Mouse (Mus musculus) forebrain, postnatal 0 days (tissue): ENCODE results near the gene Lgals8. TPM values are rescaled to one million over a fixed set of nuclear protein-coding genes. Genes with fewer than 3 reads are reported as not detected.
A peak's percentile ranks its signal among the peaks of the same experiment; 100 is the strongest.

Experiments
- ATAC-seq: fragments of 200-750 bp; cut with Nextera tagmentation; 2 replicates; pipeline ENCODE4 v1.8.0; 2017; ENCODE audit warnings: mild to moderate bottlenecking, moderate library complexity
- DNase-seq: peaks from one replicate; pipeline ENCODE4 v3.0.0-alpha.2; 2015
- H3K27ac ChIP-seq: fragments of 300-500 bp; sonication (generic); 2 replicates; pipeline ENCODE4 v1.5.1; 2014; ENCODE audit warnings: low read depth, mild to moderate bottlenecking, antibody characterized with exemption, low read length, moderate library complexity, mixed read lengths
- H3K27me3 ChIP-seq: fragments of 300-500 bp; sonication (generic); 2 replicates; pipeline ENCODE4 v1.6.1; 2014; ENCODE audit warnings: mild to moderate bottlenecking, low read length, mixed read lengths; ENCODE audit not compliant: insufficient read depth
- H3K36me3 ChIP-seq: fragments of 300-500 bp; sonication (generic); 2 replicates; pipeline ENCODE4 v1.6.1; 2014; ENCODE audit warnings: mild to moderate bottlenecking, moderate library complexity; ENCODE audit not compliant: insufficient read depth
- H3K4me1 ChIP-seq: fragments of 300-500 bp; sonication (generic); 2 replicates; pipeline ENCODE4 v1.6.1; 2014; ENCODE audit warnings: antibody characterized with exemption; ENCODE audit not compliant: insufficient read depth
- H3K4me2 ChIP-seq: fragments of 300-500 bp; sonication (generic); 2 replicates; pipeline ENCODE4 v1.6.1; 2014; ENCODE audit warnings: low read depth, mild to moderate bottlenecking, moderate library complexity
- H3K4me3 ChIP-seq: fragments of 300-500 bp; sonication (generic); 2 replicates; pipeline ENCODE4 v1.5.1; 2014; ENCODE audit warnings: low read depth, low read length, mixed read lengths
- H3K9ac ChIP-seq: fragments of 300-500 bp; sonication (generic); 2 replicates; pipeline ENCODE4 v1.6.1; 2014; ENCODE audit warnings: mild to moderate bottlenecking
- H3K9me3 ChIP-seq: fragments of 300-500 bp; sonication (generic); 2 replicates; pipeline ENCODE4 v1.6.1; 2016; ENCODE audit warnings: low read length
- CTCF ChIP-seq: sonication (generic); IDR thresholded peaks from 2 replicates; pipeline ENCODE4 v1.5.1; 2016; ENCODE audit warnings: antibody characterized with exemption, control low read depth, low read depth
- whole genome bisulfite sequencing: fragments of 180-500 bp; shearing (Covaris S2); extraction: QIAGEN DNeasy Blood & Tissue Kit; methylation state at CpG from one replicate; pipeline ENCODE4 v1.1.7; 2014; 5-methylcytosine and 5-hydroxymethylcytosine counted together
- polyA plus RNA-seq: library from polyadenylated mRNA; unstranded; fragments of >200 nt; fragmentation: Nextera tagmentation; extraction: Ambion mirVana; gene quantifications from 2 replicates; pipeline ENCODE4 v1.2.1, GENCODE M21; 2015
- total RNA-seq: library from RNA; depleted of rRNA; stranded (reverse); fragments of >200 nt; gene quantifications from 2 replicates; pipeline ENCODE4 v1.2.3, GENCODE M21; 2014; rRNA removed

Gene Lgals8
- total RNA-seq (19.2 and 20.8 TPM in 2 replicates), polyA plus RNA-seq (18.0 and 20.2 TPM in 2 replicates)

- no peaks in the 10 kb centered on the region for H3K27me3 ChIP-seq
- no peaks in the 10 kb centered on the region for H3K9me3 ChIP-seq
- no peak within 1 kb of the TSS for H3K9ac ChIP-seq
- no peak within 1 kb of the TSS for H3K27ac ChIP-seq
- H3K4me1 ChIP-seq: peaks cover 7% of the 10 kb centered on the region
- 86% methylated on average over 1 of the region's 1 CpGs for WGBS
- DNase-seq (no peak), ATAC-seq (no peak)
- no peaks in the 10 kb centered on the region for H3K36me3 ChIP-seq
- H3K4me3 ChIP-seq: no peak within 1 kb of the TSS
- no peak for TF ChIP-seq CTCF
- H3K4me2 ChIP-seq: no peak within 1 kb of the TSS
Observed at GRCm38 (mm10) chr13:12464844-12465243, at the start of gene Lgals8. Gene Lgals8, minus strand, starts transcription at chr13:12464944.

- ATAC-seq (no peak), DNase-seq (no peak)
- H3K9ac ChIP-seq: no peak overlapping the region
- no peak overlapping the region for H3K4me3 ChIP-seq
- H3K36me3 ChIP-seq: no peaks in the 10 kb centered on the region
- no peaks in the 10 kb centered on the region for H3K4me1 ChIP-seq
- H3K4me2 ChIP-seq: no peak overlapping the region
- no peak overlapping the region for H3K27ac ChIP-seq
- 76% methylated on average over 9 of the region's 9 CpGs for WGBS
- no peaks in the 10 kb centered on the region for H3K9me3 ChIP-seq
- no peak for TF ChIP-seq CTCF
- no peaks in the 10 kb centered on the region for H3K27me3 ChIP-seq
Observed at GRCm38 (mm10) chr13:12511189-12511965, 46.6 kb upstream of the Lgals8 start.

GRCm38 (mm10) chr13:12510032-12510431 is 45.3 kb upstream of the Lgals8 start:
- H3K27me3 ChIP-seq: no peaks in the 10 kb centered on the region
- no peaks in the 10 kb centered on the region for H3K36me3 ChIP-seq
- DNase-seq: no peak
- ATAC-seq: no peak
- H3K27ac ChIP-seq: no peak overlapping the region
- WGBS: 84% methylated on average over 6 of the region's 6 CpGs
- TF ChIP-seq CTCF: no peak
- H3K4me3 ChIP-seq: no peak overlapping the region
- H3K4me1 ChIP-seq: no peaks in the 10 kb centered on the region
- no peak overlapping the region for H3K9ac ChIP-seq
- no peak overlapping the region for H3K4me2 ChIP-seq
- no peaks in the 10 kb centered on the region for H3K9me3 ChIP-seq

GRCm38 (mm10) chr13:12507426-12507825 is 42.7 kb upstream of the Lgals8 start:
- 92% methylated on average over 6 of the region's 6 CpGs for WGBS
- H3K9me3 ChIP-seq: no peaks in the 10 kb centered on the region
- H3K4me3 ChIP-seq: no peak overlapping the region
- TF ChIP-seq CTCF: no peak
- no peak overlapping the region for H3K4me2 ChIP-seq
- no peak overlapping the region for H3K27ac ChIP-seq
- no peaks in the 10 kb centered on the region for H3K36me3 ChIP-seq
- H3K9ac ChIP-seq: no peak overlapping the region
- DNase-seq (no peak), ATAC-seq (no peak)
- peaks cover 7% of the 10 kb centered on the region; the same call in 1 of the 2 replicates for H3K4me1 ChIP-seq
- H3K27me3 ChIP-seq: no peaks in the 10 kb centered on the region

GRCm38 (mm10) chr13:12505359-12505758 is 40.6 kb upstream of the Lgals8 start:
- no peak for DNase-seq

GRCm38 (mm10) chr13:12503238-12503751 is 38.6 kb upstream of the Lgals8 start:
- Histone ChIP-seq H3K4me3 (no peak overlapping the region), H3K27me3 (no peaks in the 10 kb centered on the region), H3K9ac (no peak overlapping the region), H3K4me1 (peaks cover 7% of the 10 kb centered on the region; the same call in 1 of the 2 replicates), H3K27ac (0 out of 2 replicates have a peak overlapping the region, but pooled peaks have one; percentile 4), H3K36me3 (no peaks in the 10 kb centered on the region), H3K4me2 (no peak overlapping the region), H3K9me3 (no peaks in the 10 kb centered on the region)
- ATAC-seq (peak; percentile 53; the same call in 1 of the 2 replicates), DNase-seq (peak; percentile 8)
- 26% methylated on average over 11 of the region's 11 CpGs for WGBS
- no peak for TF ChIP-seq CTCF

More at GRCm38 (mm10) chr13:12505359-12505758, 40.6 kb upstream of the Lgals8 start:
- no peak for TF ChIP-seq CTCF
- Histone ChIP-seq H3K9ac (no peak overlapping the region), H3K27me3 (no peaks in the 10 kb centered on the region), H3K9me3 (no peaks in the 10 kb centered on the region), H3K36me3 (no peaks in the 10 kb centered on the region), H3K4me2 (no peak overlapping the region), H3K4me3 (no peak overlapping the region), H3K27ac (no peak overlapping the region), H3K4me1 (peaks cover 7% of the 10 kb centered on the region; the same call in 1 of the 2 replicates)
- ATAC-seq: no peak
- 72% methylated on average over 3 of the region's 3 CpGs for WGBS

- H3K27ac ChIP-seq: 0 out of 2 replicates have a peak overlapping the region, but pooled peaks have one; percentile 4
- no peaks in the 10 kb centered on the region for H3K27me3 ChIP-seq
- peaks cover 7% of the 10 kb centered on the region; the same call in 1 of the 2 replicates for H3K4me1 ChIP-seq
- no peak overlapping the region for H3K4me2 ChIP-seq
- WGBS: 22% methylated on average over 4 of the region's 4 CpGs
- H3K36me3 ChIP-seq: no peaks in the 10 kb centered on the region
- TF ChIP-seq CTCF: no peak
- no peak overlapping the region for H3K4me3 ChIP-seq
- no peaks in the 10 kb centered on the region for H3K9me3 ChIP-seq
- H3K9ac ChIP-seq: no peak overlapping the region
- no peak for DNase-seq
- ATAC-seq: peak; percentile 10; the same call in 1 of the 2 replicates
Observed at GRCm38 (mm10) chr13:12502665-12503237, 38.0 kb upstream of the Lgals8 start.
